Mouse (Mus musculus) heart, adult 8-10 months (tissue): ENCODE data around the gene Inpp4a. TPM values are rescaled to one million over a fixed set of nuclear protein-coding genes. Genes with fewer than 3 reads are reported as not detected.

Experiments
- DNase-seq: peaks from one replicate; pipeline ENCODE4 v3.0.0; 2022; ENCODE audit warnings: low spot score
- total RNA-seq, 4 experiments: library from RNA; stranded (reverse); gene quantifications; 2 replicates each; pipeline ENCODE4 v1.2.4; 2022

Inpp4a gene
- total RNA-seq, 4 experiments from 2014 or later, result 19.2 to 24.3 (median 22.6) TPM

- DNase-seq, result no peak
Observed at GRCm38 (mm10) chr1:37323208-37323607, 23.5 kb downstream of the Inpp4a start.

GRCm38 (mm10) chr1:37324569-37324968 is 24.9 kb downstream of the Inpp4a start:
- no peak for DNase-seq

GRCm38 (mm10) chr1:37327311-37327710 is 27.6 kb downstream of the Inpp4a start:
- no peak for DNase-seq

GRCm38 (mm10) chr1:37329132-37329531 is 29.5 kb downstream of the Inpp4a start:
- no peak for DNase-seq

GRCm38 (mm10) chr1:37329831-37330230 is 30.2 kb downstream of the Inpp4a start:
- DNase-seq, result no peak

- no peak for DNase-seq
Observed at GRCm38 (mm10) chr1:37332756-37333155, 33.1 kb downstream of the Inpp4a start.

GRCm38 (mm10) chr1:37333741-37334440 is 34.2 kb downstream of the Inpp4a start:
- DNase-seq, result no peak

- no peak for DNase-seq
Observed at GRCm38 (mm10) chr1:37336022-37336421, 36.4 kb downstream of the Inpp4a start.

- no peak for DNase-seq
Observed at GRCm38 (mm10) chr1:37336794-37337193, 37.1 kb downstream of the Inpp4a start.

- DNase-seq, result no peak
Observed at GRCm38 (mm10) chr1:37337273-37337672, 37.6 kb downstream of the Inpp4a start.

GRCm38 (mm10) chr1:37339144-37339543 is 39.5 kb downstream of the Inpp4a start:
- DNase-seq, result no peak

- no peak for DNase-seq
Observed at GRCm38 (mm10) chr1:37341347-37341746, 41.7 kb downstream of the Inpp4a start.

- no peak for DNase-seq
Observed at GRCm38 (mm10) chr1:37341914-37342313, 42.2 kb downstream of the Inpp4a start.

GRCm38 (mm10) chr1:37342524-37342923 is 42.9 kb downstream of the Inpp4a start:
- no peak for DNase-seq

- DNase-seq, result no peak
Observed at GRCm38 (mm10) chr1:37343265-37343664, 43.6 kb downstream of the Inpp4a start.

- DNase-seq, result no peak
Observed at GRCm38 (mm10) chr1:37344223-37344916, 44.7 kb downstream of the Inpp4a start.

GRCm38 (mm10) chr1:37347361-37348080 is 47.9 kb downstream of the Inpp4a start:
- DNase-seq, result peak; percentile 68

GRCm38 (mm10) chr1:37350886-37351651 is 51.4 kb downstream of the Inpp4a start:
- DNase-seq, result no peak

GRCm38 (mm10) chr1:37351961-37352360 is 52.3 kb downstream of the Inpp4a start:
- DNase-seq, result no peak

GRCm38 (mm10) chr1:37353456-37353855 is 53.8 kb downstream of the Inpp4a start:
- DNase-seq, result no peak

GRCm38 (mm10) chr1:37355492-37355891 is 55.8 kb downstream of the Inpp4a start:
- DNase-seq, result peak; percentile 26

GRCm38 (mm10) chr1:37356305-37356704 is 56.6 kb downstream of the Inpp4a start:
- no peak for DNase-seq
